Mouse (Mus musculus) liver, embryonic 14.5 days (tissue): Measurements from ENCODE around the gene Trip12.

Experiments used
- CTCF ChIP-seq: IDR thresholded peaks from 2 replicates; pipeline ENCODE4 v1.5.1; 2016; ENCODE audit warnings: antibody characterized with exemption, low read depth, control low read depth
- EP300 ChIP-seq: IDR thresholded peaks from 2 replicates; pipeline ENCODE4 v1.6.1; 2016; ENCODE audit warnings: antibody characterized with exemption, low read depth

GRCm38 (mm10) chr1:84848335-84848734 is 8.0 kb upstream of the Trip12 start:
- TF ChIP-seq CTCF, result no peak
- TF ChIP-seq EP300, result no peak
